ENCODE assay signal across 8 mouse cellular contexts in genomic region chr8:13550718-13551573, GRCm38 (mm10). TPM values are rescaled to one million over a fixed set of nuclear protein-coding genes. Genes with fewer than 3 reads are reported as not detected.
DNase-seq lines count a peak whose midpoint lies in the region; ATAC-seq lines count a peak whose summit lies in the region.

No protein-coding gene starts in this region.

- H3K27me3 ChIP-seq in hindbrain, embryonic 16.5 days (replicated peaks; ENCODE audit: control insufficient read depth, insufficient read depth, low read length), result no peaks in the 10 kb centered on the region

- H3K9ac ChIP-seq in hindbrain, embryonic 16.5 days (ENCODE audit: low read depth, low read length), result no peak overlapping the region

- no peaks in the 10 kb centered on the region for H3K36me3 ChIP-seq in hindbrain, embryonic 16.5 days (ENCODE audit: control insufficient read depth, insufficient read depth, low read length)

- WGBS in hindbrain, embryonic 16.5 days, result 56% methylated on average over 9 of the region's 9 CpGs

- DNase-seq in NIH3T3 (ENCODE audit: low read depth), result peak; percentile 95
- peak; percentile 94 to 96 for DNase-seq in cerebellum, postnatal 14 days
- peak; percentile 92 for DNase-seq in gastrocnemius, adult 18-20 months (ENCODE audit: low spot score)
- DNase-seq in left cerebral cortex, adult 11 months (ENCODE audit: low spot score), result peak; percentile 91
- peak; percentile 96 for DNase-seq in lung, postnatal 36 days
- DNase-seq in retina, postnatal 7 days (ENCODE audit: low read depth, low spot score), result peak; percentile 83
- DNase-seq in urinary bladder, adult 18-20 months (ENCODE audit: low spot score in 2 of 2), result peak; percentile 78 to 87

- no peak overlapping the region for H3K4me2 ChIP-seq in hindbrain, embryonic 16.5 days (ENCODE audit: low read length)

- peak; percentile 93 for ATAC-seq in hindbrain, embryonic 16.5 days

- H3K9me3 ChIP-seq in hindbrain, embryonic 16.5 days (ENCODE audit: control insufficient read depth, low read length), result no peaks in the 10 kb centered on the region

- H3K4me3 ChIP-seq in hindbrain, embryonic 16.5 days (ENCODE audit: low read length), result no peak overlapping the region

- H3K4me1 ChIP-seq in hindbrain, embryonic 16.5 days (ENCODE audit: control insufficient read depth, insufficient read depth, low read depth, low read length), result peaks cover 2% of the 10 kb centered on the region; the same call in 1 of the 2 replicates

- H3K27ac ChIP-seq in hindbrain, embryonic 16.5 days (ENCODE audit: low read depth, low read length), result no peak overlapping the region

RNA-seq across cellular contexts. Expression of gene 1700029H14Rik, which starts 11.3 kb away (rescaled TPM):
- not detected for total RNA-seq in gastrocnemius, adult 18-20 months (2021)
- polyA plus RNA-seq in hindbrain, embryonic 16.5 days (2015; fragmentation: Nextera tagmentation; extraction: Ambion mirVana), result not detected in 2 replicates

RNA-seq across cellular contexts. Expression of gene Gas6, which starts 56.7 kb away (rescaled TPM):
- 10 to 100 TPM; 68.0 to 69.5 TPM for total RNA-seq in gastrocnemius, adult 18-20 months (2021)
- polyA plus RNA-seq in hindbrain, embryonic 16.5 days (2015; fragmentation: Nextera tagmentation; extraction: Ambion mirVana), result 65.1 and 67.4 TPM in 2 replicates
